Mouse (Mus musculus) kidney, postnatal 36 days (tissue): Measurements from ENCODE around the gene Olfr544.

ENCODE experiments used
- DNase-seq, 2 experiments: peaks; one replicate each; pipeline ENCODE4 v3.0.0; 2021 to 2022; ENCODE audit warnings: mixed read lengths in 2 of 2

The Olfr544 gene

DNA sequence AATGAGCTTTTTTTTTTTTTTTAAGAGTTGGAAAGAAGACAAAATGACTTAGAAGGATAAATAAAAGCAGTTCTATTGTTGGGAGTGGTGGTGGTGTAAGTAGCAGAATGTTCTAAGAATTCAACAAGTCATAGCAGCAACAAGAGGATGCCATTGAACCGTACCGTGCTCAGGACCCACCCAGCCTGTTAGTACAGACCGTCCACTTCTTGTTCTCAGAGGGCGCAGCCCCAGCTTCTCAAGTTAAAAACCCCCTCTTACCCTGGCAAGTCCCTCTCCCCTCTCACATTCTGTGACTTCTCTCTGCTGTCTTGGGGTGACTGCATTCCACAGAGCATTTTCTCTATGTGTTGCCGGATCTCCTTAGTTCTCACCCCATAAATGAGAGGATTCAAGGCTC lies 11.5 kb downstream of the Olfr544 start:
- no peak for DNase-seq

GRCm38 (mm10) chr7:102472675-102473074 lies 15.4 kb downstream of the Olfr544 start:
- DNase-seq = no peak

- no peak for DNase-seq
Measured at GRCm38 (mm10) chr7:102467566-102467965, 20.5 kb downstream of the Olfr544 start.

DNA sequence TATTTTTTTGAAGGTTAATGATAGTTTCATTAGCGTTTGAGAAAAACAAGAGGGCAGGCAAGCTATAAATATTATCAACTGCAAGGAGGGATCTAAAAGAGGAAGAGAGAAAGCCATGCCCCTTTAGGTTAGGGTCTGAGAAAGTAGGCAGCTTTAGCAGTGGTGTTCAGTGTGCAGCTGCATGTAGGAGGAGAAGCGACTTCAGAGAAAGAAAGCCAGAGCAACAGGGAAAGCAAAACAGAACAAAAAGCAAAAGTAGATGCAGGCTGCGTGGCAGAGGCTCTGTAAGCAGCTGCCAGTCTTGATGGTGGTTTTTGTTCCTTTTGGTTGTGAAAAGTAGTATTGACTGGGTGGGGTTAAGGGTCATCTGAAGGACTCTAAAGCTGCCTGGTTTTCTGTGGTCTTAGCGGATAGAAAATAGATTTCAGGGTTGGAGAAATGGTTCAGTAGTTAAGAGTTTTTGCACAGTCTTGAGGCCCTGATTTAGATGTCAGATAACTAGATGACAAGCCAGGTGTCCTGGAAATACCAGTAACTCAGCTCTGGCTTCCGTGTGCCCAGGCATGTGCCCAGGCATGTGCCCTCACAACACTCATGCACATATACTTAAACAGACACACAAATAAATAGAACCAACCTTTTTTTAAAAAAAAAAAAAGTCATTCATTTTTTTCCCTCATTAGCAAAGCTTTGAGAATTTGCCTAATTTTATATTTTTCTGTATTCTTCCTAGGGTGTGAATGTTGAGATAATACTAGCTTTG lies 29.3 kb downstream of the Olfr544 start:
- DNase-seq = no peak

GRCm38 (mm10) chr7:102446438-102446837 lies 41.7 kb downstream of the Olfr544 start:
- no peak for DNase-seq

DNA sequence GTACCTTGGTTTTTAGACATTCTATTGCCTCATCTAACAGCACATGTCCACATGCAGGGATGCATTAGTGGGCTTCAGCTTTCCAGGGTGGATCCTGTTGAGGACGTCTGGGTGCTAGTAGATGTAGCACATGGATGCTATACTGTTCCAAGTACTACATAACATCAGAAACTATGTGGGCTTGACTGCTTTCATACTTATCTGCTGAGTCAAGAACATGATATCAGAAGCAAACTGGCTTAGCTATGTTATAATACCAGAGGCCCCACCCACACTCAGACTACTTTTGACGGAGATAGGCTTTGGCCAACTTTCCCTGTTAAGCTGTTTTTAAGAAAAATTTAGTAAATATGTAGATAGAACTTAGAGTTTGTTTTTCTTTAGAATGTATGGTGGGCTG lies 43.8 kb downstream of the Olfr544 start:
- DNase-seq = no peak

- DNase-seq = no peak
Measured at GRCm38 (mm10) chr7:102442432-102442831, 45.7 kb downstream of the Olfr544 start.

DNA sequence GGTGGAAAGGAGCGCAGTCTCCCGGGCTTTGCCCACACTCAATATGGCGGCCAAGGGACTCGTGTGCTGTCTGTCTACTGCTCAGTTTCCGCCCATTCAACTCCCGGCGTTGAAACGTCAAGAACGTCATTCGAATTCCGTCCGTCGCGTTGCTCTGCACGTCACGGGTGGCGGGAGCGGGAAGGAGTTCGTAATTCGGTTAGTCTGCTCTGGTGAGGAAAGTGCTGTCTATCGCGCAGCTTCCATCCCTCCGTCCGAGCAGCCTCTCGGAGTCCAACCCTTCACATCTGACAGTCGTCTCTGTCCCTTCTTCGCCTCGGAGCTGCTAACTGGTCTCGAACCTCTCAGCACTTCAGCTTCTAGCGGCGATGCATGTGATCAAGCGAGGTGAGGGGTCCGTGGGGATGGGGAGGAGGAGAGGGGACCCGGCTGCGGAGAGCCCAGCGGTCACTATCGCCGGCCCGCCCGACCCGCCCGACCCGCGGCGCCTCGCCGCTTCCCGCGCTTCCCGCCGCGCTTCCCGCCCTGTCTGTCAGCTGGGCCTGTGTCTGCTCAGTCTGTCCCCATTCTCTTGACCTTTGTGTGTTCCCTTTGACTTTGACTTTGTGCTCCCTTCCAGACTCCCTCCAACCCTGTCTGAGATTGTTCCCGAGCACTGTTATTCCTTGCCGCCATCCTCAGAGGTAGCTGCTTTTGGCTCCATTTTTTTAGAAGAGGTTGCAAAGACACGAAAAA lies 46.3 kb downstream of the Olfr544 start, which contains the start of gene Rrm1:
TSS of gene Rrm1 (plus strand) at position 39 of the 735 bp plus-strand sequence.
- peak; percentile 95 to 96 for DNase-seq

GRCm38 (mm10) chr7:102440822-102441656 lies 47.1 kb downstream of the Olfr544 start:
- DNase-seq = no peak

DNA sequence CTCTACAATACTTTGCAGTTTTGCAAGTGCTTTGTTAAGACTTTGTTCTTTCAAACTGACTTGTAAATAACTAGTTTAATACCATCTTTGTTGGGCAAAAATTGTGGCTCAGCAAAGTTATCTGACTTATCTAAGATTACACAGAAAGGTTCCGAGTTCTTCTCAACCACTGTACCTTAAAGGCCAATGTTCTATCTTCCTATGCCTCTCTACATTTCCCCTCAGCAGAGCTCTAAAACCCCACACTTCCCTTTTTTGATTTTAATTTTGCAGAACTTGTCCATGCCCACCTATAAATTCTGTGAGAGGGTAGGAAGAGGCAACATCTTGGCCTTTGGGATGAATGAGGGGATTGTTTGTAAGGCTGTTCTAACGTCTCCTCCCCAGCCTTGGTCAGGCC lies 53.8 kb downstream of the Olfr544 start:
- DNase-seq = no peak
